Mouse (Mus musculus) monocyte, adult 2 months (primary cell): ENCODE data around the gene Ncstn.

ENCODE experiments used
- DNase-seq, 2 experiments: peaks; one replicate each; pipeline ENCODE4 v3.0.0; 2022; ENCODE audit warnings: low spot score in 2 of 2, low read depth in 1 of 2

Gene Ncstn

DNA sequence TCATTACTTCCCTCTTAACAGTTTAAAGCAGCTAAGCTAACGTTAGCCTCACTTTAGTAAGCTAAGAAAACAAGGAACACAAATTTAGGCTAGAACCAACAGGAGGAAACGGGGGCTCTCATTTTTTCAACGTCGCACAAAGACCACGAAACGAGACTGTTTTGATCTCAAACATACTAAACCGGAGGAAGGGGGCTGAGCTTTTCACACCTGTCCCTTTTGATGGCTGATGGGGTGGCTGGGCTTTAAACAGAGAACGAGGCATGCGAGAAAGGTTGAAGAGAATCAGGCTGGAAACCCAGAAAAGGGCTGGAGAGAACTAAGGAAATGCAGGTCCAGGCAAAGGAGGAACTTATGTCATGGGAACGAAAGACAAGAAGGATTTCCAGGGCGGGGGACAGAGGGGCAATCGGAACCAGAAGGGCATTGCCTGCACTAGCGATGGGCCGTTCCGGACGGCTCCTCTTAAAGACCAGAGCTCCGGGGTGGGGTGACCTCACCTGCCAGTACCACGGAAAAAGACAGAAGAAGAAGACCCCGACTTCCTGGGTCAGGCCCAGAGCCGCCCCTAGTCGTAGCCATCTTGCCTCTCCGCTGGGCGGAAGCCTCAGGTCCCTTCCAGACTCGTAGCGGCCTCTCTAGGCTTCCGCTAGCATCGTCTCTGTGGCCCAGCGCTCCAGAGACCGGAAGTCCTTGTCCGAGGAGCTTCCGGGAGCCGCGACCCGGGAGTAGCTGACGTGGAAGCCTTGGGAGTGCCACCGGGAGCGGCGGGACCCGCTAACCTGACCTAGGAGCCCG is at the start of gene Ncstn, which contains the start of gene Copa:
Ncstn (minus strand) TSS at position 695 of the 798 bp plus-strand sequence.
Copa (plus strand) TSS at position 429 of the 798 bp plus-strand sequence.
- DNase-seq, result peak; percentile 88 to 90

- no peak for DNase-seq
Measured at GRCm38 (mm10) chr1:172132319-172132718, 49.7 kb upstream of the Ncstn start.

DNA sequence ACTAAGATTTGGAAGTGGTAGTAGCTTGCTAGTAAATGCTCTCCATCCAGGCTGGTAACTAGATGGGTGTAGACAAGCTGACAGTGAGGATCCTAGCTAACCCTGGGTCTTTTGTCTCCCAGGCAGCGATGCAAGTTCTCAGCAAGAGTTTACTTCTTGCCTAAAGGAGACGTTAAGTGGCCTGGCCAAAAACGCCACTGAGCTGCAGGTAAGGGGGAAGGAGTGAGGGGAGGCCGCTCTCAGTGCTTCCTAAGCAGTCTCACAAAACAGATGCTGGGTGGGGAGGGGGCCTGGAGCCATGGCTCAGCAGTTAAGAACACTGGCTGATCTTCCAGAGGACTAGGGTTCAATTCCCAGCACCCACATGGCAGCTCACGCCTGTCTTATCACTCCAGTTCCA is 47.2 kb upstream of the Ncstn start:
- DNase-seq, result no peak

GRCm38 (mm10) chr1:172129108-172129507 is 46.5 kb upstream of the Ncstn start:
- DNase-seq, result no peak

DNA sequence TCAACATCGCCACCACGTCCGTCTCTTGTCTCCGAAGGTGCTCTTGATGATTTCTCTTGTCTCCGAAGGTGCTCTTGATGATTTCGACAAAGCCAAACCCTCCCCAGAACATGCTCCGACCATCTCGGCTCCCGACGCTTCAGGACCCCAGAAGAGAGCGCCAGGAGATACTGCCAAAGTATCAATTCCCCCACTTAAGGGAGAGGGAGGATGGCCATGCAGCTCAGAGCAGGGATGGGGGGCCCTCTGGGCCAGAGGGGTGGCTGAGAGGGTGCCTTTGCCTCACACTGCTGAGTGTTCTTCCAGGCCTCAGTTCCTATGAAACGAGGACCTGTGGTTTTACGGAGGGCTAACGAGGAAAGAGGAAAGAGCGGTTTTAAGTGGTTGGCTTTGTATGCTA is 46.0 kb upstream of the Ncstn start:
- DNase-seq, result no peak

- DNase-seq, result no peak
Measured at GRCm38 (mm10) chr1:172127487-172127886, 44.9 kb upstream of the Ncstn start.

- peak in 1 of 2 experiments; percentile 49 for DNase-seq
Measured at GRCm38 (mm10) chr1:172126376-172127347, 44.1 kb upstream of the Ncstn start, which contains the start of gene Pex19. Pex19 (plus strand) TSS chr1:172126755.

DNA sequence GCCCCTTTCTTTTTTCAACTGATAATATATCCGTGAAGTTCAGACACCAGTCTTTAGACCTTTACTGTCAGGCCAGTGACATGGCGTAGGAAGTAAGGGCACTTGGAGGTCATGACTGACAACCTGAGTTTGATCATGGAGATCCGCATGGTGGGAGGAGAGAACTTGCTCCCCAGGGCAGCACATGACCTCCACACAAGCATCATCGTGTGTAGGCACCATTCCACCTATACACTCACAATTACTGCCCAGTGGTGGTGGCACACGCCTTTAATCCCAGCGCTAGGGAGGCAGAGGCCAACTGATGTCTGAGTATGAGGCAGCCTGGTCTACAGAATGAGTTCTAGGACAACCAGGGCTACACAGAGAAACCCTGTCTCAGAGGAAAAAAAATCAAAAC is 42.0 kb upstream of the Ncstn start:
- no peak for DNase-seq

DNA sequence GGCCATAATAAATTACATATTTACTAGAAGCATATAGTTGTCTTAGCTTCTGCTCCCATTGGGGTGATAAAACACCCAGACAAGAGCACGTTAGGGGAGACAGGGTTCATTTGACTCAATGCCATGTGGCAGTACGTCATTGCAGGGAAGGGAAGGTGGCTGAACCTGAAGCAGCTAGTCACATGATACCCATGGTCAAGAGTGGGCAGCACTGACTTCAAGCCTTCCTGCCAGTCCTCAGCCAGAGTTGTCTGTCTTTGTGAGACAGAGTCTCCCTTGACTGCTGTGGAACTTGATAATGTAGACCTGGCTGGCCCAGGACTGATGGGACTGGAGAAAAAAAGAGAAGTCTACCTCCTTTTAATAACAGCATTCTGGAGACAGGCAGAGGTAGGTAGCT is 40.1 kb upstream of the Ncstn start:
- no peak for DNase-seq

GRCm38 (mm10) chr1:172119720-172120119 is 37.1 kb upstream of the Ncstn start:
- DNase-seq, result no peak

GRCm38 (mm10) chr1:172119100-172119499 is 36.5 kb upstream of the Ncstn start:
- DNase-seq, result no peak

GRCm38 (mm10) chr1:172116948-172117347 is 34.4 kb upstream of the Ncstn start:
- no peak for DNase-seq

DNA sequence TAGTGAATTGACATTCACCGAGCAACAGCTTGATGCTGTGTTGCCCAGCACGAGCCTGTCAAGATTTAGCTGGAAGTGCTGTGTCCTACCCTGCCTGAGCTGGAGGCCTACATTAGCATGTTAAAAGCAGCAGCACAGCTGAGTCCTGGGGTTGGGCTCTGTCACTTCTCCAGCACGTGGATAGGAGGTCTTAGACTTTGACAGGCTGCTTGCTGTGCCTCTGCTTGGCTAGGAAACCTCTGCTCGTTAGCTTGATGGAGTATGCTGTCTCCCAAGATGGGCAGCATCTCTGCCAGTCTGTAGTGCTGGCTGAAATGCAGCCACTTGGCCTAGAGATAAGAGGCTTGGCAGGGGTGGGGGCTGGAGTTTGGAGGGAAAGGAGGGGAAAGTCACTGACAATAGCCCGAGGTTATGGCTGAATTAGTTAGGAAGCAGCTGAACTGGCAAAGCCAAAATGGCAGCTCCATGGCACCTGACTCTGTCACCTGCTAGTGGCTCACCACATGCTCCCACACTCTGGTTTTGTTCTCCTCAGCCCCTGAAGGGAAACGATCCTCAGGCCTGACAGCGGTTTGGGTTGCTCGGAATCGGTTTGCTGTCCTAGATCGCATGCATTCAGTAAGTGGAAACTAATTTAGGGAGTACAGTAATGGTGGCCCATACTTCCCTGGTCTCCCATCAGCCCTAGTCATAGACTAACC is 25.3 kb upstream of the Ncstn start:
- DNase-seq, result no peak

GRCm38 (mm10) chr1:172105101-172105500 is 22.5 kb upstream of the Ncstn start:
- no peak for DNase-seq

GRCm38 (mm10) chr1:172103619-172104018 is 21.0 kb upstream of the Ncstn start:
- no peak for DNase-seq

- no peak for DNase-seq
Measured at GRCm38 (mm10) chr1:172099325-172100033, 16.9 kb upstream of the Ncstn start.

- no peak for DNase-seq
Measured at GRCm38 (mm10) chr1:172095202-172095601, 12.6 kb upstream of the Ncstn start.

GRCm38 (mm10) chr1:172094295-172094694 is 11.7 kb upstream of the Ncstn start:
- DNase-seq, result no peak

DNA sequence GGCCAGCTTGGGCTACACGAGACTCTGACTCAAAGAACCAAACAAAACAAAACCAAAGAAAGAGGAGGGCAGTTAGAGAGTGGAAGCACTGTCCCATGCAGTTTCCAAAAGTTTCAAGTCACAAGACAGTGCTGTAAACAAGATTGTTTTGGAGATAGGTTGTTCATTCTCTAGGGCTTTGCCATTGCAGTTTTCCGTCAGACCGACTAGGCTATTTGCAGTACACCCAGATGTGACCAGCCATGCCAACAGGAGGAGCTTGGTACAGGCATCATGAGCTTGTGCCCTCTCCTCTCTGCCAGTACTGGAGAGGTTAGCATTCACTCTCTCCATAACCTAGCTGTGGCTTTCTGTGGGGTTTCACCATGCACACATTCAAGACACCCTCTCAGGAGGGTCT is 10.9 kb upstream of the Ncstn start:
- DNase-seq, result no peak

DNA sequence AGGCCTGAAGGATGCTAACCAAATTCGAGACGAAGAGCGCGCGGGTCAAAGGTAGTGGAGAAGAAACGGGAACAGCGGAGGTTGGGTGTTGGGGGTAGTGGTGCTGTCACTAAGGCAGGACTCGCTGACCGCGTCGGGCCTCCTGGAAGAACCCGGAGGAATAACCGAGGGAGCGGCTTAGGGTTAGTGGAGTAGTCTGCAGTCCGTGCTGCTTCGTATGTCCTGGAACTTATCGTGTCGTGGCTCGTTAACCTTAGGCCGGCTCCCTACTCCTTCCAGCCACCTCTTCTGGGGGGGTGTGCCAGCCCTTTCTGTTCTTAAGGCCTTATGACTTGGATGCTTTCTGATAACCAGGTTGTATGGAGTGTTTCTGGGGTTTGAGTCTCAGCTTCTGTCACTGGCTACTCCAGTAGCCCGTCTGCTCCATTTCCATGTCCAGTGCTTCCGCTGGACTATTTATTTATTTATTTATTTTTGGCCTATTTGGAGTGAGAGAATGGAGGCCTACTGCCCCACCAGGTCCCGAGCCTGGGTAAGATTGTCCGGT is 377 bp upstream of the Ncstn start:
- DNase-seq, result no peak
